Mouse (Mus musculus): ENCODE results near the gene Utrn. TPM values are rescaled to one million over a fixed set of nuclear protein-coding genes. Genes with fewer than 3 reads are reported as not detected.

Utrn gene
- total RNA-seq, 2 experiments from 2014 or later = 37.1 to 44.7 TPM

- no peak for DNase-seq
- intact Hi-C loops (cut with DNase I; ENCODE audit: low total_unique reads) = no loop called here
Observed at GRCm38 (mm10) chr10:12848322-12849108, 20.6 kb downstream of the Utrn start.

GRCm38 (mm10) chr10:12842543-12842942 lies 26.6 kb downstream of the Utrn start:
- DNase-seq = no peak
- intact Hi-C loops (cut with DNase I; ENCODE audit: low total_unique reads) = no loop called here

GRCm38 (mm10) chr10:12841497-12841896 lies 27.7 kb downstream of the Utrn start:
- intact Hi-C loops (cut with DNase I; ENCODE audit: low total_unique reads) = no loop called here
- DNase-seq = no peak

GRCm38 (mm10) chr10:12837636-12838035 lies 31.5 kb downstream of the Utrn start:
- intact Hi-C loops (cut with DNase I; ENCODE audit: low total_unique reads) = no loop called here
- peak; percentile 50 for DNase-seq

GRCm38 (mm10) chr10:12836048-12836816 lies 32.9 kb downstream of the Utrn start:
- DNase-seq = no peak
- intact Hi-C loops (cut with DNase I; ENCODE audit: low total_unique reads) = no loop called here

GRCm38 (mm10) chr10:12834215-12834614 lies 35.0 kb downstream of the Utrn start:
- DNase-seq = no peak
- intact Hi-C loops (cut with DNase I; ENCODE audit: low total_unique reads) = no loop called here

- intact Hi-C loops (cut with DNase I; ENCODE audit: low total_unique reads) = no loop called here
- no peak for DNase-seq
Observed at GRCm38 (mm10) chr10:12832163-12832562, 37.0 kb downstream of the Utrn start.

GRCm38 (mm10) chr10:12827778-12828177 lies 41.4 kb downstream of the Utrn start:
- intact Hi-C loops (cut with DNase I; ENCODE audit: low total_unique reads) = no loop called here
- no peak for DNase-seq

GRCm38 (mm10) chr10:12827306-12827705 lies 41.9 kb downstream of the Utrn start:
- no peak for DNase-seq
- intact Hi-C loops (cut with DNase I; ENCODE audit: low total_unique reads) = no loop called here

GRCm38 (mm10) chr10:12826760-12827281 lies 42.3 kb downstream of the Utrn start:
- DNase-seq = no peak
- intact Hi-C loops (cut with DNase I; ENCODE audit: low total_unique reads) = no loop called here

GRCm38 (mm10) chr10:12824386-12824785 lies 44.8 kb downstream of the Utrn start:
- DNase-seq = no peak
- intact Hi-C loops (cut with DNase I; ENCODE audit: low total_unique reads) = no loop called here

- intact Hi-C loops (cut with DNase I; ENCODE audit: low total_unique reads) = no loop called here
- peak; percentile 44 for DNase-seq
Observed at GRCm38 (mm10) chr10:12823437-12824219, 45.5 kb downstream of the Utrn start.

- intact Hi-C loops (cut with DNase I; ENCODE audit: low total_unique reads) = no loop called here
- DNase-seq = peak; percentile 61
Observed at GRCm38 (mm10) chr10:12820978-12821735, 48.0 kb downstream of the Utrn start.

GRCm38 (mm10) chr10:12817409-12817808 lies 51.8 kb downstream of the Utrn start:
- peak; percentile 18 for DNase-seq
- intact Hi-C loops (cut with DNase I; ENCODE audit: low total_unique reads) = no loop called here

GRCm38 (mm10) chr10:12816530-12816929 lies 52.6 kb downstream of the Utrn start:
- no peak for DNase-seq
- intact Hi-C loops (cut with DNase I; ENCODE audit: low total_unique reads) = no loop called here

GRCm38 (mm10) chr10:12814411-12814810 lies 54.8 kb downstream of the Utrn start:
- no peak for DNase-seq
- intact Hi-C loops (cut with DNase I; ENCODE audit: low total_unique reads) = no loop called here

- DNase-seq = no peak
- intact Hi-C loops (cut with DNase I; ENCODE audit: low total_unique reads) = no loop called here
Observed at GRCm38 (mm10) chr10:12813881-12814280, 55.3 kb downstream of the Utrn start.

- DNase-seq = no peak
- intact Hi-C loops (cut with DNase I; ENCODE audit: low total_unique reads) = no loop called here
Observed at GRCm38 (mm10) chr10:12813211-12813811, 55.9 kb downstream of the Utrn start.

- DNase-seq = no peak
- intact Hi-C loops (cut with DNase I; ENCODE audit: low total_unique reads) = no loop called here
Observed at GRCm38 (mm10) chr10:12812680-12813079, 56.5 kb downstream of the Utrn start.
